Mouse (Mus musculus) liver, postnatal 0 days (tissue): ENCODE measurements around the gene Xkr8.

Experiments used
- CTCF ChIP-seq: sonication (generic); IDR thresholded peaks from 2 replicates; pipeline ENCODE4 v1.5.1; 2016; ENCODE audit warnings: antibody characterized with exemption, low read depth
- EP300 ChIP-seq: IDR thresholded peaks from 2 replicates; pipeline ENCODE4 v1.6.1; 2016; ENCODE audit warnings: antibody characterized with exemption, low read depth, mild to moderate bottlenecking

GRCm38 (mm10) chr4:132741491-132741890 lies 9.1 kb upstream of the Xkr8 start:
- TF ChIP-seq CTCF (no peak), EP300 (no peak)
